Mouse (Mus musculus) megakaryocyte progenitor cell, adult 5-6 weeks (primary cell): ENCODE results near the gene Pla2g7. TPM values are rescaled to one million over a fixed set of nuclear protein-coding genes. Genes with fewer than 3 reads are reported as not detected.

ENCODE experiments used
- ATAC-seq: replicated peaks from 2 replicates; pipeline ENCODE4 v1.8.0; 2016; ENCODE audit warnings: mild to moderate bottlenecking, moderate TSS enrichment, inconsistent platforms; ENCODE audit not compliant: poor library complexity
- total RNA-seq, 2 experiments: library from RNA; stranded (forward) in 1 of 2; stranded (reverse) in 1 of 2; fragments of 157-497, 149-512 nt in 1 of 2; fragments of 200-1000 nt in 1 of 2; gene quantifications; 2 replicates each; pipeline versions ENCODE4 v1.2.3 to v1.2.4; 2015 to 2017

The Pla2g7 gene
- total RNA-seq, 2 experiments from 2014 or later: 2.0 to 3.2 TPM

DNA sequence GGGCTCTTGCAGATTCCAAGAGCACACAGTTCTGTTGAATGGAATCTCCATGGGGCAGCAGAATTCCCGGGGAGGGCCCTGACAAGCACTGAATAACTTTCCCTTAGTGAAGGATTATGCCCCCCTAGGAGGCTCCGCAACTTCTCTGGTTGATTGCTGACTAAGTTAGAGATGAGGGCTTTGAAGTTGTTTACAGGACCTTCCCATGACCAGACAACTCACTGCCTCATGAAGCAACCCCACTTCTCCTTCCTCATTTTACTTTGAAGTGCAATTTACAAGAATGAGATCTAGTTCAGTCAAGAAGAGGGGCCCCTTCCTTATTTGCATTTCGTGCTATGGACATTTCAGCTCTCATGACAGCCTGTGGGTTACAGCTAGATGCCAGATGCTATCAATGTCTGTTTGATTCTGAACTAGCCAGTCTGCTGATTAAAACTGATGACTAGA, 5.8 kb downstream of the Pla2g7 start:
- ATAC-seq: peak; percentile 87

DNA sequence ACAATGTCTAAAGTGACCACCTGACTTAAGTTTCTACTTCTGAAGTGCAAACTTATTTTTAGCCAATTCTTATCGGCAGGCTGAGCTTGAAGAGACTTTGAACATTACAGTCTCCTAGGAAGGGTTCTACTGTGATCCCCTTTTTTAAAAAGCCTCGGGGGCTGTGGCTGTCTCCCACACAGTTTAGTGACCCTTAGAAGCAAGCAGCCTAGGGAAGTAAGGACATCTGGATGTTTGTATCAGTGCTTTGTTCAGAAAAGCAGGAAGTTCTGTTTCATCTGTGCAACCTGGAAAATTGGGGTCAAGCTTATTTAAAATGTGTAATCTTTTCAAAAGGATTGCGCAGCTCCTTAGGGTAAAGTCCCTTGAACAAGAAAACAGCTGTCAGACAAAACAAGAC, 12.6 kb downstream of the Pla2g7 start:
- peak; percentile 37 for ATAC-seq

DNA sequence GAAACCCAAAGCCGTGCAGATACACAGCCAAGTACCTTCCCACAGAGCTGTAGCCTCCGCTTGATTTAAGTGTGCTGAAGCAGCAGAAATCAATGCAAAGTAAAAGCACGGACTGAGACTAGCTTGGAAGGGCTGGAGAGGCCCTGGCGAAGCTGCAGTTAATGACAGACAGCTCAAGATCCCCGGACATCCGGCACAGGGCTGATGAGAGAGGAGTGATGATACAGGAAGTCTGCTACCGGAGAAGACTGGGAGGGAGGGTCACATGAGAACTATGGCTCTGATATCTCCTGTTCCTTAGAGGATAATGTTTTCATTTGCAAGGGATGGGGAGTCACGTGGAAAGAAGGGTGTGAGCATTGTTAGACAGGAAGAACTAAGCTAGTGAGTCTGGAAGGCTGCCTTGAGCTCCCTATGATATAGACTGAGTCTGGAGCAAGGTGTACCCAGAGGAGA, 13.1 kb downstream of the Pla2g7 start:
- ATAC-seq: no peak

DNA sequence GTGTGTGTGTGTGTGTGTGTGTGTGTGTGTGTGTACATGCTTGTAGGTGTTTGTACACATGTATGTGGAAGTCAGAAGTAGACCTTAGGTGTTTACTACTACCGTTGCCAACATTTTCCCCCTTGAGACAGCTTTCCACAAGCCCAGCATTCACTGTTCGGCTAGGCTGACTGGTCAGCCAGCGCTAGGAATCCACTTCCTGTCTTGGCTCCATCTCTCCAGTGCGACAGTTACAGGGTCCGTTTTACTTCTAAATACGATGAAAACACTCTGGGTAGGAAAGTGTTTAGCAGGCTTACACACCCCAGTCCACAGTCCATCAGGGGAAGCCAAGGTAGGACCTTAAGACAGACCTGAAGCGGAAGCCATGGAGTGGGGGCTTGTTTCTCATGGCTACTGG, 16.9 kb downstream of the Pla2g7 start:
- no peak for ATAC-seq

DNA sequence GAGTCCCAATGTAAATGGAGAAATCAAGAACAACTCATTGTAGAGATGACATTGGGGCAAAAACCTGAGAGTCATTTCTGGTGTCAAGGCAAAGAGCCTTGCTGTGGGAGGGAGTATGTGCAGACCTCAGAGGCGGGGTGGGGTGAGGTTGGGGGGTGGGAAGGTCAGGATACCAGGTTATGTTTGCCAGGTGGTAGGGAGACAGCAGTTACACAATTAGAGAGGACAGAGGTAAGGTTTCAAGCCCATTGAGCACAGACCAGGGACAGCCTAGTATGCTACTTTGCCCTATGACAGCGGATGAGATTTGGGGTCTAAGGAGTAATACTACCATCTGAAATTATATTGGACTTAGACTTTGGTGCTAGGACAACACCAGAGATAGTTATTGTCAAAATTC, 19.4 kb downstream of the Pla2g7 start:
- no peak for ATAC-seq

DNA sequence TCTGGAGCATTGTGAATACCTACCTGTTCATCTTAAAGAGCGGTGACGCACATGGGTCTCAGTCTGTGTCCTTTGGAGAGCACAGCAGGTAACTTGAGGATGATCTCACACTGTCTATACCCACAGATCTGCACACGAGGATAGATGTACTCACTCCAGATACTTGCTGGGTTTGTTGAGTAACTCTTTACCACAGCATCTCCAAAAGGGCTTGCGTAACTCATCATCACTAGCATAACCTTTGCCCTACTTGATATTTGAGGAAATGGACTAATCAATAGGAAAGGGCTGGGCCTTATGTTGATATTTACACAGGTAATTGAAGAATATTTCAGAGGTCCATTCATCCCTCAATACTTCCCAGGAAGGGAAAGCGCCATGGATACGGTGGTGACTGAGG, 21.9 kb downstream of the Pla2g7 start:
- peak; percentile 90 for ATAC-seq

DNA sequence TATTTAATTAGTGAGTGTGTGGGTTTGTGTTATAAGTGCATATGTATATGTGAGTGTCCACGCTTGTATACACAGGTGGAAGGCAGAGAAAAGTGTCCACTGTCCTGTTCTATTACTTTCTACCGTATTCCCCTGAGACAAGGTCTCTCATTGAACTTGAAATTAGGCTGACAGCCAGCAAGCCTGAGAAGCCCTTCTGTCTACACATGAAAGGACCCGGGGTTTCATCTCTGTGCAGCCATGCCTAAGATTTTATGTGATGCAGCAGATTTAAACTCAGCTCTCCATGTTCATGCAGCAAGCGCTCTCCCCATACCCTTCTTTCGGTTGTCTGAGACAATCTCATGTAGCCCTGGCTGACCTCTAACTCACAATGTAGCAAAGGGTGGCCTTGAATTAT, 22.6 kb downstream of the Pla2g7 start:
- no peak for ATAC-seq

DNA sequence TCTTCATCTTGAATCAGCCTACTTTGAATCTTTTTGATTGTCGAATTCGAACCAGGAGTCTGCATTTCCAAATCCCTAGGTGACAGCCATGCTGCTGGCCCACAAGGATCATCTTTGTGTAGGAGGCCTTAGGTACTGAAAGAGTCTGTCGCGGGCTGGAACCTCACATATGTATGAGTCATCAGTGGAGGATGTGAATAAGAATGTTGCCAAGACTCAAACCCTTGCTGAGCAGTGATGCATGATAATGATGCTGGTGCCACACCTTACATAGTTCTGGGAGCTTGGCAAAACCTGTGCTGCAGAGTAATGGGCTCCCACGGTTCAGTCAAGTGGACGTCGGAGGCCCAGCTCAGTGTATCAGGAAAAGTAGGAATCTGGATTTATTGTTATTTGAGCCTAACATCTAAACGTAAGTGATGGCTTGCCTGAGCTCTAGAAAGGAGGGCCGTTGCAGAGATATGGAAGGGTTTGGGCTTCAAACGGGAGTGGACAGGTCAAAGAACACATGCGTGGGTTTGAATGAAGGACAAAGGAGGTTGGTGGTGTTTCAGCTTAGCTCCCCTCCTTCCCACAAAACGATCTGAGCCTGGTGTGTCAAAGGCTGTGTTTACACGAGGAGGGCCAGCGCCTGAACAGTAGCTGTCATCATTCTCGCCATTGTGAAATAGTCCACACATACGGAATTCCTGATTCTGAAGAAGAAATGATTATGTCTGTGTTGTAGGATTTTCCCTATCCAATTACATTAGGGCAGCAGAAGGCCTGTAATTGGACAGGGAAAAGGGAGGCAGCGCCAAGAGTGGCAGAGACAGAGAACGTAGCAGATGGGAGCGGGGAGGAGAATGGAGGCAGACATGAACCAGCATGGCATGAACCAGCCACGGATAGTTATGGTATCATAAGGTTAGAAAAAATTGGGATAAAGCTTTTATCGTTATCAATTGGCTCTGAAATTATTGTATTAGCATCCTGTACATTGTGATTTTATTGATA, 24.7 kb downstream of the Pla2g7 start:
- ATAC-seq: no peak

DNA sequence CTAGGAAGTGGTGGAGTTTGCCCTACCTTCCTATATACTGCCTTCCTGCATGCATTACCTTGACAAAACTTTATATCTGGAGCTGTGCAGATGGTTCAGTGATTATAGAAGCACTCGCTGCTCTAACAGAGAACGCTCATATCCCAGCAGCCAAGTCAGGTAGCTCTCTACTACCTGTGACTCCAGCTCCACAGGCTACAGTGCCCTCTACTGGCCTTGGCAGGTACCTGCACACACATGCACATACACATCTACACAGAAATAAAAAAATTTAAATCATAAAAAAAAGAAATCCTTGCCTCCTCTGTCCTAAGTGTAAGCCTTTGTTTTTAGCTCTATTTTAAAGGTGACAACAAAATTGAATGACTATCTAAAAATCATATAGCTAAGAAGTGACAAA, 29.8 kb downstream of the Pla2g7 start:
- ATAC-seq: no peak

DNA sequence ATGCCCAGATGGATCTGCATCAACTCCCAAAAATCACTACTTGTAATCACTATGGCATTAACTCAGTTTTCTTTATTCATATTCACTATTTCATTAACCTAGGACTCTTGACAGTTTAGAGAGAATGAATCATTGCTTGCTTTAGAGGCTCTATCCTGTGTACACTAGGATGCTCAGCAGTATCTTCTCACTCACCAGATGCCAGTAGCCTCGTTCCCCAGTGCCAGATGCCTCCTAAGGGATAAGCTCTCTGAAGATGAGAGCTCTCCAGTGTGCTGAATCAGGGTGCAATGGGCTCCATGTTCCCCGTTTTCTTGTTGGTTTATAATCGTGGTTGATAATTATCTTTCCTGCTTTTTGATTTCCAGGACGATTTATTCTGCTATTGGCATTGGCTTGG, 30.8 kb downstream of the Pla2g7 start:
- no peak for ATAC-seq

DNA sequence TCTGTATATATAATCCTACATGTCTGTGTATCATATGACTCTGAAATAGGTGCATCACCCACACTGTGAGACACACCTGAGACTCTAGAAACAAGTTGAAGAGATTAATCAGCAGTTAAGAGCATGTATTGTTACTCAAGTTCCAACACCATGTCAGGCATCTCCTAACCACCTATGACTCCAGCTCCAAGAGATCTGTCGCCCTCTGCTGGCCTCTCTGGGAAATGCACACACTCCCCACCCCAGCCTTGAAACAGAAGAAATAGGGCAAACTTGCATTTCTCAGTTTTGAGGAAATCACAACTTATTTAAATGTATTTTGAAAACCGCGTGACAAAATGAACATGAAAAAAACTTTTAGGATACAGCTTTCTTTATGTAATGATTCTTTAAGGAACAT, 38.8 kb downstream of the Pla2g7 start:
- peak; percentile 98 for ATAC-seq

DNA sequence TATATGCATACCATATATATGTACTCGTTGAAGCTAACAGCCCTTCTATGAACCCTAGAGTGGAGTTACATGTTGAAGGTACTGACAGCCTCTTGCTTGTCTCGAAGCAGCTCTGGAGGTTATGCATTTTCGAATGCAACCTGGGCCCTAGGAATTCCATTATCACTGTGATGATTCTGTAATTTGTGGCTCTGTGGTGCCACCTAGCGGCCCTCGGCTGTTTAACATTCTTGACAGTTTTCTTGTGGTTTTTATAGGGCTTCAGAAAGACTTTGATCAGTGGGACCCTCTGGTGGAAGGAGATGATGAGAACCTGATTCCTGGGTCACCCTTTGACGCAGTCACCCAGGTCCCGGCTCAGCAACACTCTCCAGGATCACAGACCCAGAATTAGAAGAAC, 43.7 kb downstream of the Pla2g7 start:
- ATAC-seq: peak; percentile 79

DNA sequence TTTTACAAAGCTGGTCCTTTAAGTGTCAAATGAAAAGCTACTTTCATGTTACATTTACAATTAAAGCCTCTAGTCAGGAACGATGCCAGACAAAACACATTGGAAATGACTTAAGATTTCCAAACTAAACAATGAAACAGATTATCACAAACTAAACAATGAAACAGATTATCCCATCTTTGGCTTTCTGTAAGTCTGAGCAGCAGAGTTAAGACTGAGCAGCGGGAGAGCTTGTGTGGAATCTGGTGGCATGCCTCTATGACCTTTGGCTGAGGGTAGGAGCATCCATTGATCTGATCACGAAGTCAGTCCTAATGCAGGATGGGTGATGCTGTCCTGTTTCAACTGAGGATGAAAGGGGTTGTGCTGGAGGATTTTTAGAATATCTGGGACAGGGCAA, 44.3 kb downstream of the Pla2g7 start:
- no peak for ATAC-seq

DNA sequence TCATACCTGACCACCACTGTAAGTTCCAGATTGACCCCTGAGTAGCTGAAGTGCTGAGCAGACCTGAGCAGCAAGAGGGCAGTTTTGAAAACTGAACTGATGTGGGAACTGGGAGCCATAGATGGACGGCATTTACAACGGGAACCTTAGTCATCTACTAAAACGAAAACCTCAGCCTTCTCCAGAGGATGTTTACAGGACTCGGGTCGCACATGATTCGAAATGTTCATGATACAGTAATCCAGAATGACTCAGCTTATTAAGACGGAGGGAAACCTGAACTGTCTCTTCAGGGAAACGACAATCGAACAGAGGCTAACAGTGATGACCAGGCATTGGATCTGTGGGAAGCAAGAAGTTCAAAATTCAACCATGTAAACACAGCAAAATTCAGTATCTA, 51.3 kb downstream of the Pla2g7 start:
- ATAC-seq: no peak

DNA sequence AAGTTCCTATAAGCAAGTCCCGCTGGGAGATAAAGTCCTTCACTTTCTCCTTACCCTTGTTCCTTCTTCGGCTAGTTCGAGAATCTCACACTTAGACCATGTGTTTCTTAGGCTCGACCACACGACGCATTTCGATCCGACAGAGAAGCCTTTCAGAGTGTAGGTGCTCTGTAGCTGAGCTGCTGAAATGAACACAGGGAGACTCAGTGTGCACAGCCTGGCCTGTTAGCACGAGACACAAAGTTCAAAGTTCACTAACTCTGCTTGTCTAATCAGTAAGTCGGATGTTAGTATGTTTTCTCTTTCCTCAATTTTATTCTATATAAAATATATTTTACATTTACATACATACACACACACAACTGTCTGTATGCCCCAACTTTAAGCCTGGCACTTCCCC, 54.2 kb downstream of the Pla2g7 start:
- ATAC-seq: no peak

DNA sequence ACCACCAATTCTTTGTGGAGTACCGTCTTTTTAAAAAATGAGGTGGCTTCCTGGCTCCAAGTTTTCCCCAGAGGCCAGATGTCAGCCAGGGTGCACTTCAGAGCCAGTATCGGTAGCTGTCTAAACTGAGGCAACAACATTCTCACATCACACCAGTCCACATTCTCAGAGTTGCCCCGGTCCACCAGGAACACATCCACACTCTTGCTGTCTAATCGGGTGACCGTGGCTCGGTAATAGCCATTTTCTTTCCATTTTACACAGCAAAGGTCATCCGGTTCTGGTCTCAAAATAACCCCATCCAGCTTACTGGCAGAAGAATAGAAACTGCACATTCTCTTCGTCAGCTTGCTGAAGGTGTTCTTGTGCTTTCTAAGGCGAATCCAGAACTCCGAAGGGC, 60.3 kb downstream of the Pla2g7 start:
- no peak for ATAC-seq

DNA sequence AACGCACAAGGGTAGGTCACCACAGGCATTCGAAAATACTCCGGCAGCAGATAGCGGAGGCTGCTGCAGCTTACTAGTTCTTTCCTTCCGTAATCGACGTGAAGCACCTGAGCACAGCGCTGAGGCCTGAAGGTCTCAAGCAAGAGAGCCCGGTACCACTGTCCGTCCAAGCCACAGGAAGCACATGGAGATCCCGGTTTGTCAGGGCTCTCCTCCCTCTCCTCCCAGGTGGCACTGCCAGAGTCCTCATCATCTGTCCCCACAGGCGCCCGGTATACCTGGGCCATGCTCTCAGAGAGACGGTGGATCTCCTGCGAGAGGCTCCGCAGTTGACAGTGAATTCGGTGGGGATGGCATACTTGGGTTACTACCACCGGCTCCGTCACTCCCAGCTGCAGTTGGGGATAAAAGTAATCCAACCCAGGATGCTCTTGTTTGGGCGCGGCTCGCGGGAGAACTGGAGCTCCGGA, 61.2 kb downstream of the Pla2g7 start:
- ATAC-seq: no peak

DNA sequence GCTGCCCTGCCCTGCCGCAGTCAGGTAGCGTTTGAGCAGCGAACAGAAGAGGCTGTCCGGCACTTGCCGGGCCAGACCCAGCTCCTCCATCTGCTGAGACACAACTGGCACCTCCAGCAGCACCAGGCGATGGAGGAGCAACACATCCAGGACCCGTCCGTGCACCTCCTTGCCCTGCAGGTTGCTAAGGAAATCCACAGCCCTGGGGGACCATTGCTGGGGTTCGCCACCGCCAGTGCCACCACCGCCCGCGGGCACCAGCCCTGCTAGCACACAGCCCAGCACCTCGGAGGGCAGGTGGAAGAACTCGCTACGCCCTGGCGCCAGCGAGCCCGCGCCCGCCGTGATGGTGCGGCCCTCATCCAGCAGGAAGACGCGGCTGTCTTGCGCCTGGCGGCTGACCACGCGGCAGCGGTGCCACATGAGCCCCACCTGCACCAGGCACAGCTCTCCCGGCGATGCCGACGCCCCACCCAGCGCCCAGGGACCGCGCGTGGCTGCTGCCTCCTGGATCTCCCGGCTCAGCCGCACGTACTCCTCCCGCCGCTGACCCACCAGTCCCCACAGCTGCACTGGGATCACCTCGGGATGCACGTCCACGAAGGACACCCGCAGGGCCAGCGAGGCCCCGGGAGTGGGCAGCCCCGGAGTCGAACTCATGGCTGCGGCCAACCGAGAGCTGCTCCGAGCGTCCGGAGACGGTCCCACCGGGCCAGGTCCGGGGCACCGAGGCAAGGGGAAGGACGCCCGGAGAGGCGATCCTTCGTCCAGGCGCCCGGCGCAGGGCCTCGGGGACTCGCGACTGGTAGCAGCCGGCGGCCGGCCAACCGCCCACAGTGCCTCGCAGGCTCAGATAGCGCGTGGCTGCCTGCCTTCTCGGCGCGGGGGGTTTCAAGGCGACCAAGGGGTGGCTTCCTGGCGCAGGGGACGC, 61.9 kb downstream of the Pla2g7 start, which contains the start of gene Tdrd6:
Tdrd6 (minus strand) TSS at position 804 of the 931 bp plus-strand sequence.
- ATAC-seq: 0 out of 2 replicates have a peak, but pooled peaks have one; percentile 3

DNA sequence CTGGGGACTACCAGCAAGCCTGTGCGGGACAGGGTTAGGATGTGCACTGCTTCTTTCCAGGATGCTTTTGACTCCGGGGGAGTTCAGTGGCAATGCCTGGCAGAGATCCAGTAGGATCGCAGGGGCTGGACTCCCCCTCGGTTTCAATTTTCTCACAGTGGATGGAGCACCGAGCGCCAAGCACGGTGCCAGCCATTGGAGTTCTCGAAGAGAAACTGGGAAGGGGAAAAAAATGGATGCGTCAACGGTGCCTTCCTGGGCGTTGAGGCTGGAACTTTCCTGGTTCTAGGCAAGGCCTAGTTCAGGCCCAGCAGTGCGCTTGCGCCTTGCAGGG, 62.5 kb downstream of the Pla2g7 start:
- ATAC-seq: no peak

DNA sequence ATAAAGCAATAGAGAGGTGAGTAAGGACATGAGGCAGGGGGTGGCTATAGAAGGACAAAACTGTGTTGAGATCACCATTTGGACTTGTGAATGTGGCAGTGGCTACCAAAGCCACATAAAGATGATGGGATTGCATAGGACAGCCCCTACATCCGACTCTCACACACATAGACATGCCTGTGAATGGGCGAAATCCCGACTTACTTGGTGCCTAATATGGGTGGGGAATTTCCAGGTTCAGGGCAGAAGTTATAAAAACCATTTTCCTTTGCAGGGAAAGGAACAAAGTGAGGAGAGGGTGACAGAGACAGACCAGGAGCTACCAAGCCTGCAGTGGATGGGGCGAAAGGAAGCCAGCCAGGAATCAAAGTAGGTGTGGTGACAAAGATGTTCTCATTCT, 69.2 kb downstream of the Pla2g7 start:
- ATAC-seq: no peak

DNA sequence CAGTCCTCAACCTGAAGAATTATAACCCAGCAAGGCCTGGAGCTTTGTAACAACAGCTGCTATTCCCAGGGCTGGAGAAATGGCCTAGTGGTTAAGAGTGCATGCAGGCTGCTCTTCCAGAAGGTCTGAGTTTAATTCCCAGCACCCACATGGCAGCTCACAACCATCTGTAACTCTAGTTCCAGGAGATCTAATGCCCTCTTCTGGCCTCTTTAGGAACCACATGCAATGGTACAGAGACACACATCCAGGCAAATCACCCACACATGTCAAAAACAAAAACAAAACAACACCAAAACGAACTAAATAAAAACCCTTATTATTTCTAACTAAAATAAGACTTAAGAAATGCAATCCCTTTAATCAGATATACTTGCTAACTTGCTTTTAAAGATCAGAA, 72.9 kb downstream of the Pla2g7 start:
- ATAC-seq: no peak
